Mouse (Mus musculus) spleen, adult 2 months (tissue): Measurements from ENCODE around the gene Erich2.

Source experiments
- CTCF ChIP-seq: fragments of 200-500 bp; IDR thresholded peaks from 2 replicates; pipeline ENCODE4 v1.5.1; 2011; ENCODE audit warnings: mild to moderate bottlenecking, inconsistent platforms; ENCODE audit not compliant: insufficient read depth, insufficient read length, insufficient replicate concordance; ENCODE audit errors: extremely low read depth
- POLR2A ChIP-seq: fragments of 200-500 bp; IDR thresholded peaks from 2 replicates; pipeline ENCODE4 v1.6.1; 2011; ENCODE audit warnings: low read depth, low read length, inconsistent platforms

- TF ChIP-seq POLR2A (no peak), CTCF (no peak)
Measured at GRCm38 (mm10) chr2:70588200-70588599, 79.6 kb downstream of the Erich2 start.
